Mouse (Mus musculus): Measurements from ENCODE around the gene Tanc1. TPM values are rescaled to one million over a fixed set of nuclear protein-coding genes. Genes with fewer than 3 reads are reported as not detected.

Gene Tanc1
- polyA plus RNA-seq, 1 experiment from 2014 or later = 29.8 TPM

DNA sequence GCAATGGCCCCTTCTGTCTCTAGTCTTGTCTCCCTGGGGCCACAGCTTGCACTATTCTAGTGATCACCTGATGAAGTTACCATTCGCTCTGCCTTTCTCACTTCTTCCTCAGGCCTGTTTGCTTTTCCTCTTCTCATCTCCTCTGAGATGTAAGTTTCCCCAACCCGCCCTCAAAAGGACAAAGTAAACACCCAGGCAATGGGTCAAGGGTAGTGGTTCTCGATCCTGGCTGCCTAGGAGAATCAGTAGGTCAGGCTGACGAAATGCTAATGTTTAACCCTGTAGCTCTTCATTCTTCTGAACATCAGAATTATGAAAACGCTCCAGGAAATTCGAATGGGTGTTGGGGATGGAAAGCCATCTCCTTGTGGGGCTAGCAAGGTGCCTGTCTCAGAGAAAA, 61.5 kb downstream of the Tanc1 start:
- peaks cover 72% of the 10 kb centered on the region for H3K4me1 ChIP-seq (replicated peaks; ENCODE audit: insufficient read depth, low read length)
- ATAC-seq (replicated peaks; ENCODE audit: low FRiP score, low read depth) (no peak), DNase-seq (ENCODE audit: low spot score) (no peak)
- no peak for TF ChIP-seq CTCF (IDR thresholded peaks at IDR 0.05; ENCODE audit: low read depth)
- no peaks in the 10 kb centered on the region for H3K36me3 ChIP-seq (ENCODE audit: insufficient read depth, low read length)
- no peak overlapping the region for H3K4me2 ChIP-seq (ENCODE audit: low read length)
- no peaks in the 10 kb centered on the region for H3K27me3 ChIP-seq (ENCODE audit: insufficient read depth, low read length)
- H3K9ac ChIP-seq (ENCODE audit: low read depth, low read length) = no peak overlapping the region
- WGBS = 71% methylated on average over 6 of the region's 6 CpGs
- H3K9me3 ChIP-seq (replicated peaks; ENCODE audit: low read length) = no peaks in the 10 kb centered on the region
- H3K4me3 ChIP-seq (replicated peaks; ENCODE audit: low read depth, low read length) = no peak overlapping the region
- peak overlapping the region; percentile 70 for H3K27ac ChIP-seq

DNA sequence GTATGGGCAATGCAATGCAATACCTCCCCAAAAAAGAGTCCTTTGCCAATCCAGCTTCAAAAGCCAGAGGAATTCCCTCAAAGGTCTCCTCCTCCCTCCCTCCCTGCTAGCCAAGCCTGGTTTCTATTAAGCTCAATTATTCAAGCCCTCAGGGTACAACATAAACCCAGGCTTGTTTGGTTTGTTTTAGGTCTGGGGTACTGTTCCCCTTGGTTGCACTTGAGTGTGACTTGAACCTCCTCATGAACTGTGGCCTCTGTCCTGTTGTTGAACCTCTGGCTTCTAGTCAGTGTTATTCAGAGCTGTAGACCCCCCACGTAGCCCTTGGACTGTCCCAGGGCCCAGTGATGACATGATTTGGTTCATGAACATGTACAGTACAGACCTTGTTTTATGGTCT, 62.0 kb downstream of the Tanc1 start:
- 22% methylated on average over 1 of the region's 1 CpGs for WGBS
- Histone ChIP-seq H3K36me3 (ENCODE audit: insufficient read depth, low read length) (no peaks in the 10 kb centered on the region), H3K4me1 (replicated peaks; ENCODE audit: insufficient read depth, low read length) (peaks cover 71% of the 10 kb centered on the region), H3K27me3 (ENCODE audit: insufficient read depth, low read length) (no peaks in the 10 kb centered on the region), H3K4me2 (ENCODE audit: low read length) (no peak overlapping the region), H3K9me3 (replicated peaks; ENCODE audit: low read length) (no peaks in the 10 kb centered on the region), H3K4me3 (replicated peaks; ENCODE audit: low read depth, low read length) (no peak overlapping the region), H3K27ac (peak overlapping the region; percentile 70; the same call in 1 of the 2 replicates), H3K9ac (ENCODE audit: low read depth, low read length) (no peak overlapping the region)
- TF ChIP-seq CTCF (IDR thresholded peaks at IDR 0.05; ENCODE audit: low read depth) = no peak
- peak; percentile 77 for DNase-seq (ENCODE audit: low spot score)
- 0 out of 2 replicates have a peak, but pooled peaks have one; percentile 27 for ATAC-seq (replicated peaks; ENCODE audit: low FRiP score, low read depth)

DNA sequence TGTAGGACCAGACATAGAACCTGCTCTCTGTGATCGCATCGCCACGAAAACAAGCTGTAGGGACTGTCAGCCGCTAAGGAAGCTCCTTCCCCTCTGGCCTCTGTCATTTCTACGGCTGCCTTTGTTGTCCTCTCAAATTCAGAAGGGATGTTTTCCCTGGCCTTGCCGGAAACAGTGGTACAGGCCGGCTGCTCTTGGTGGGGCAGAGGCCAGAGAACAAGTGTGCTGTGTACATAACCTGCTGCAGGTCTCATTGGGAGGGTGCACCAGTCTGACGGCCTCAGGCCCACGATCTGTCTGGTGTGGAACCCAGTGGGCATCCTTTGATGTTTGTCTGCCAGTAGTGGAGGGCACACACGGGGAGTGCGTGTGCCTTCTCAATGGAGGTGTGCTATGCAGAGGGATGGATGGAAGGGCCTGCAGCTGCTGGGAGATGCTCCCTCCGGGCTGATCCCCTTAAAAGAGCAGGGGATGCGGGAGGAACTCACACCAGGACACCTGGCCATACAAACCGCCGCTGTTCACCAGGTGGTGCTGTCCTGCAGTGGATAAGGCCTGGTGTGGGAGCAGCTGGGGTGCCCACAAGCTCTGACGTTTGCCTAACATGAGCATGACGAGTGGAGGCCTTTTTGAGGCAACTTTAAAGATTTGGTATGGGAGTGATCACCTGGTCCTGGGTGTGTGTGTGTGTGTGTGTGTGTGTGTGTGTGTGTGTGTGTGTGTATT, 63.6 kb downstream of the Tanc1 start:
- H3K9me3 ChIP-seq (replicated peaks; ENCODE audit: low read length) = no peaks in the 10 kb centered on the region
- no peaks in the 10 kb centered on the region for H3K27me3 ChIP-seq (ENCODE audit: insufficient read depth, low read length)
- ATAC-seq (replicated peaks; ENCODE audit: low FRiP score, low read depth) = peak; percentile 25; the same call in 1 of the 2 replicates
- H3K9ac ChIP-seq (ENCODE audit: low read depth, low read length) = no peak overlapping the region
- no peak overlapping the region for H3K4me2 ChIP-seq (ENCODE audit: low read length)
- peak overlapping the region; percentile 86 for H3K27ac ChIP-seq
- 29% methylated on average over 17 of the region's 17 CpGs for WGBS
- no peak for DNase-seq (ENCODE audit: low spot score)
- H3K4me3 ChIP-seq (replicated peaks; ENCODE audit: low read depth, low read length) = no peak overlapping the region
- H3K36me3 ChIP-seq (ENCODE audit: insufficient read depth, low read length) = no peaks in the 10 kb centered on the region
- H3K4me1 ChIP-seq (replicated peaks; ENCODE audit: insufficient read depth, low read length) = peaks cover 66% of the 10 kb centered on the region
- peak; percentile 50 for TF ChIP-seq CTCF (IDR thresholded peaks at IDR 0.05; ENCODE audit: low read depth)

DNA sequence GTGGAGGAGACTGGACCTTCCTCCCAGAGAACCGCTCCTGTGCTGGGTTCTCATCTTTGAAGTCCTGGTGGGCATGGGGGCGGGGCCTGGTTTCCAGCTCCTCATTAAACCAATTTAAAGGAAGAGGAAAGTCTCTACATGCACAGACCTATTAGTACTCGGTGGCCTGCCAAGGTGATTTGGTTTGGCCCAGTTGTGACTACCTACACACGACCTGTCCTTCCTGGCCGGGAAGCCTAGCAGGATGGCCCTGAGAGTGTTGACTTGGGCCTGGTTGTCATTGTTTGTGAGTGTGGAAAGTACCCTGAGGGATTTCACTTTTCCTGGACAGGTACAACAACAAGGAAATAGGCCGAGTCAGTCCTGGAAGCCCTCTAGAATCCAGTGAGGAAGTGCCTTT, 64.2 kb downstream of the Tanc1 start:
- H3K27ac ChIP-seq = peak overlapping the region; percentile 86
- DNase-seq (ENCODE audit: low spot score) (no peak), ATAC-seq (replicated peaks; ENCODE audit: low FRiP score, low read depth) (no peak)
- H3K9ac ChIP-seq (ENCODE audit: low read depth, low read length) = no peak overlapping the region
- no peaks in the 10 kb centered on the region for H3K27me3 ChIP-seq (ENCODE audit: insufficient read depth, low read length)
- TF ChIP-seq CTCF (IDR thresholded peaks at IDR 0.05; ENCODE audit: low read depth) = no peak
- no peak overlapping the region for H3K4me2 ChIP-seq (ENCODE audit: low read length)
- WGBS = 49% methylated on average over 6 of the region's 6 CpGs
- H3K36me3 ChIP-seq (ENCODE audit: insufficient read depth, low read length) = no peaks in the 10 kb centered on the region
- no peaks in the 10 kb centered on the region for H3K9me3 ChIP-seq (replicated peaks; ENCODE audit: low read length)
- peaks cover 63% of the 10 kb centered on the region for H3K4me1 ChIP-seq (replicated peaks; ENCODE audit: insufficient read depth, low read length)
- H3K4me3 ChIP-seq (replicated peaks; ENCODE audit: low read depth, low read length) = no peak overlapping the region

DNA sequence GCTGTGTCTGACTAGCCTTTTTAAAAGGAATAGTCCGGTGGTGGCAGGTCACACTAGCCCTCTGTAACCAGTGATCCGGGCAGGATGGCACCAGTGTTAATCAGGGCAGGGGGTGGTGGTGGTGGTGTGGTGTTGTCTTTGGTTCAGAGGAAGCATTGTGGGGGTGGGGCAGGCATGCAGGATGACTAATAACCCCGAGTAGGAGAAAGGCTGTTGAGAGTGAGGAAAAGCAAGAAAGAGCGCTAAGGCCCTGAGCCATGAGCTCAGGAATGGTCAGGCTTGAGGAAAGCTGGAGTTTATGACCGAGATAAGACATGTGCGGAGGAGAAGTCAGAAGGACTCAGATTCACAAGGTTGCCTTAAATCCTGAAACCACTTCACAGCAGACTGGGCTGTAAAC, 64.6 kb downstream of the Tanc1 start:
- H3K4me3 ChIP-seq (replicated peaks; ENCODE audit: low read depth, low read length) = no peak overlapping the region
- H3K27me3 ChIP-seq (ENCODE audit: insufficient read depth, low read length) = no peaks in the 10 kb centered on the region
- no peak for TF ChIP-seq CTCF (IDR thresholded peaks at IDR 0.05; ENCODE audit: low read depth)
- DNase-seq (ENCODE audit: low spot score) = peak; percentile 91
- peak overlapping the region; percentile 20; the same call in 1 of the 2 replicates for H3K9ac ChIP-seq (ENCODE audit: low read depth, low read length)
- H3K4me1 ChIP-seq (replicated peaks; ENCODE audit: insufficient read depth, low read length) = peaks cover 59% of the 10 kb centered on the region
- H3K36me3 ChIP-seq (ENCODE audit: insufficient read depth, low read length) = no peaks in the 10 kb centered on the region
- no peaks in the 10 kb centered on the region for H3K9me3 ChIP-seq (replicated peaks; ENCODE audit: low read length)
- H3K4me2 ChIP-seq (ENCODE audit: low read length) = no peak overlapping the region; the same call in 1 of the 2 replicates
- 16% methylated on average over 6 of the region's 6 CpGs for WGBS
- peak overlapping the region; percentile 86 for H3K27ac ChIP-seq
- peak; percentile 59 for ATAC-seq (replicated peaks; ENCODE audit: low FRiP score, low read depth)

DNA sequence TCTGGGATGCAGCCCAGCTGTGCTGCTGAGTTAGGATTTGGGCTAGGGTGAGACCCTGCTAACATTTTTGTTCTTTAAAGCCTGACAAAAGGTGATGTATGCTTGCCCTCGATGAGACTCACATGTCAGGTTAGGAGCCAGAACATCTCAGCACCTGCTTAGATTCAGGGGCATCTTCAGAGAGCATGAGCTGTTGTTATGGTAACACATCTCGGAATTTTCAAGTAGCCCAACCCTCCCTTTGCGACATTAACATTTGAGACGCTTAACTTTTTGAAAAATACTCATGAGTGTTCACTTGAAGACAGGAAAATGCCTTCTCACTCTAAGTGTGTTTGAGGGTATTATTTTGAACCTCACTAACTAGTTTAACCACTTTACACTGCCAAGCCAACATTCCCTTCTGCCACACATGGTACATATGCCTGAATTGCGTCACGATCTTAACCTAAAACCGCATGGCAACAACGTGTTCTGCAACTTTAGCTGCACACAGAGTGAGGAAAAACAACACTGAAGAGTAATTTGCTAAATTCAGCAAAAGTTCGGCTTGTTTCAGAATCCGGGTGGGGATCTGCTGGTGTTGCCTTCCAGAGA, 67.7 kb downstream of the Tanc1 start:
- WGBS = 80% methylated on average over 10 of the region's 10 CpGs
- DNase-seq (ENCODE audit: low spot score) (no peak), ATAC-seq (replicated peaks; ENCODE audit: low FRiP score, low read depth) (no peak)
- Histone ChIP-seq H3K4me3 (replicated peaks; ENCODE audit: low read depth, low read length) (no peak overlapping the region), H3K4me2 (ENCODE audit: low read length) (no peak overlapping the region), H3K9me3 (replicated peaks; ENCODE audit: low read length) (no peaks in the 10 kb centered on the region), H3K36me3 (ENCODE audit: insufficient read depth, low read length) (no peaks in the 10 kb centered on the region), H3K9ac (ENCODE audit: low read depth, low read length) (no peak overlapping the region), H3K27ac (no peak overlapping the region), H3K4me1 (replicated peaks; ENCODE audit: insufficient read depth, low read length) (peaks cover 29% of the 10 kb centered on the region), H3K27me3 (ENCODE audit: insufficient read depth, low read length) (no peaks in the 10 kb centered on the region)
- TF ChIP-seq CTCF (IDR thresholded peaks at IDR 0.05; ENCODE audit: low read depth) = no peak

Data from kidney, postnatal 0 days (tissue).